Mouse (Mus musculus) cerebellum, postnatal 4 days (tissue): ENCODE measurements at regions not wholly inside any gene's neighbourhood (a gene's known extent, or its start where the extent isn't known, plus 50 kb on each side); places are given as distances from the start of the nearest gene placed in this dataset.
"Not testable (repeated sequence)": the region's sequence is repeated elsewhere in the genome, so short reads cannot be mapped to it uniquely, and the experiment has no call there.

Source experiments
- DNase-seq, 2 experiments: peaks; one replicate each; pipeline ENCODE4 v3.0.0; 2022; ENCODE audit warnings: low spot score in 2 of 2, mixed read lengths in 1 of 2

DNA sequence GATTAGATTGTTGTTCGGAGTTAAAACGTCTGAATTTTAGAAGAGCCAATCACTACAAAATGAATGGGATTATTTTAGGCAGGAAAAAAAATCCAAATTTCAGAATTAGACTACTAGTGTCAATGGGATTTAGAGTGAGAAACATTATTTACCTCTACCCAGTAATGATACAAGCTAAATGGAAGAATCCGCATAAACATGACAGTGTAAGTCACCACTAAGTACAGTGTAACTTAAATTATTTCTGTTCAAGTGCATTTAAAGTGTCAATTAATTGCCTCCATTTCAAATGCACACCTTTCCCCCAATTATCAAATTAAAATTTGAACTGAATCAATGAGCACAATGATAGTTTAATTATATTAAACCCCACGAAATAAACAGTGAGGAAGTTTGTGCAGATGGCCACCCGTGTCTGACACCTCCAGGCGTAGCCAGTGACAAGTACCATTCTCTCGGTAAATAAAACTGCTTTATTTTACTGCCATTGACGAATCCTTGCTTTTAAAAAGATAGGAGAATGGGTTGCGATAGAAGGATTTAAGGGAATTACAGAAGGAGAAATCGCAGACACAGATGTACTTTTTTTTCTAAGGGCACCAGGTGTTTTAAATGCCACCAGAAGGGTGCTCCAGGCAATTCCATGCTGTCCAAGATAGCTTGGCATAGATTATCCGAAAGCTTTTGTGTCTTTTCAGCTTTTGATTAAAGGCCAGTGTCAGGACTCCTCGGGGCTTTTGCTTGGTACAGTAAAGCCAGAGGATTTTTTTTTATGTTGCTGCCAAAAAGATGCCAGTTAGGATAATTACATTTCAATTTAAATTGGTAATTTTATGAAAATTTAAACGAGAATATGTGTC lies 249.5 kb upstream of the Gm11146 start:
- peak in 1 of 2 experiments; percentile 12 for DNase-seq

GRCm38 (mm10) chr16:77835767-77836166 lies 233.9 kb upstream of the Gm11146 start:
- no peak for DNase-seq

- peak in 1 of 2 experiments; percentile 36 for DNase-seq
These were observed 225.6 kb upstream of the Gm11146 start for GRCm38 (mm10) chr16:77827322-77828117.

GRCm38 (mm10) chr16:77799709-77800108 lies 197.8 kb upstream of the Gm11146 start:
- no peak for DNase-seq

- no peak for DNase-seq
These were observed 195.0 kb upstream of the Gm11146 start for GRCm38 (mm10) chr16:77796926-77797325.

- DNase-seq, result no peak
These were observed 187.8 kb upstream of the Gm11146 start for GRCm38 (mm10) chr16:77789652-77790051.

GRCm38 (mm10) chr16:77789206-77789605 lies 187.3 kb upstream of the Gm11146 start:
- no peak for DNase-seq

DNA sequence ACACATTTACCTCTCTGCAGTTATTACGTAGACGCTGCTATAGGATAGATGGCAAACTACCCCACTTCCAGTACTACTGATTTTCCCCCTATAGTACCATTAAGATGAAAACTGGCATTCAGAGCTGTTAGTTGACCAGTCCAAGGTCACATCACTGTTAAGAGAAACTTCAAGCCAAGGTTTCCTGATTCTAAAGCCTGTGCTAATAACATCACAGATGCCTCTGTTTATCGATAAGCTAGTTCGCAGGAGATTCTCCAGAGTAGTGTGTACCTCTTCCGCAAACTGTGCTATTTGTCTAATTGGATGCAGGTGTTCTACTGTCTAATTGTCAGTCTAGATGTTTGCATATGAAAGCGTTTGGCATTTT lies 186.9 kb upstream of the Gm11146 start:
- DNase-seq, result no peak

DNA sequence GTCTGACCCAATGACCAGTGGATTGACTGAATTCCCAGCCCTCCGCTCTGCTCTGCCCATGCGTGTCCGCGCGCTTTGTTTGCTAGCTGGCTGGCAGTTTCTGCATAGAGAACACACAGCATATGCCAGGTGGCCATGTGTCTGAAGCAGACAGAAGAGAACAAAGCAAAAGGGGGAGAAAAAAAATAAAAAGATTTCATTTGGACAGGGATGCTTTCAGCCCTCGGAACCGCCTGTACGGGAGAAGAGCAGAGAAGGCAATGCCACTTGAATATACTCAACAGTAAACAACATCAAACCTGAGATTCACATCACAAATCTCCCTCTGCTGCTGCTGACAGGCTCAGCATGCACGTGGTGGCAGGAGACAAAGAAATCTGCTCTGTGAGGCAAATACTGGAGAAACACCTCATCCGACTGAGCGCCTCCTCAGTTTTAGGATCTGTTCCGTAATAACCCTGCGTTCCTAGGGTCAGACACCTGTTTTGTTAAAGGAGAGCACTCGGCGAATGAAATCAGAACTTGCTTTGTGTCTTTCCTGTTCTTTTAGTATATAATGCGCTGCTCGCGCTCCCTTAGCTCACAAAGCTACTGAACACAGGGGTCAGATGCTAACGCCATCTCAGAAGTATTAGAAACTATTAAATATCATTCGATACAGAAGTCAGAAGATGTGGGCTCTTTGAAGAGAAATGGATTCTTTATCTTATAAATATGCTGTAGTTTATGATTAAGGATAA lies 186.3 kb upstream of the Gm11146 start:
- peak; percentile 29 to 55 for DNase-seq

DNA sequence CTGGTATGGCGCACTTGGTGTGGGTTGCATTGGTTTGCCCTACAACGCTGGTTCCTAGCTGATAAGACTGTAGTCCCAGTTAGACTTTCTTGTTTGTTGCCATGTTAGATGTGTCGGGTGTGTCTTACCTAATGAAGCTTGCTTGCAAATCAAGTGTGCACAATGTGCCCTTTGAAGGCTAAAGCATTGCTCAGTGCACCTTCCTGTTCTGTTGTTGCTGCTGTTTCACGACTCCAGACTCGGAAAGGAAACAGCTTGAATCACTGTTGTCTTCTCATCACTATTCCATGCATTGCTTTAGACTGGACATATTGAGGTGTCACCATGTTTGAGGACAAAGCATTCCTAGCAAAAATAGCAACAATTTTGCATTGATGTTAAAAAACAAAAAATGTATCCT lies 185.1 kb upstream of the Gm11146 start:
- no peak for DNase-seq

DNA sequence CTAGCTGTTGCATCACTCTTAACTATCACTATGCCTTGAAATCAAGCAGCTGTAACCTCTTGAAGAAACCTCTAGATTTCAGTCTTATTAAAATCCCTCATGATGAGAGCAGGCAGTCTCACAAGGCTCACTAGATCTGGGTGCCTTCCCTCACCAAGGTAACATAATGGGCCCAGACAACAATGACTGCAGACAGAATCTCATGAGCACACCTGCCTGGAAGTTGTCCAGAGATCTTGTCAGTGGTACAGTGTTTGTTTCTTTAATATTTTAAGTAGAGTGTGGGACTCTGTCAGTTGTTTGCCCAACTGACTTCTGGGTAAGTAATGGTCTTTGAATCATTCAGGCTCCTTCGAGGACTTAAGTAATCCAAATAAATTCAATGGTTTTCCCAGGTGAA lies 177.1 kb upstream of the Gm11146 start:
- no peak for DNase-seq

- DNase-seq, result no peak
These were observed 170.2 kb upstream of the Gm11146 start for GRCm38 (mm10) chr16:77772075-77772474.

DNA sequence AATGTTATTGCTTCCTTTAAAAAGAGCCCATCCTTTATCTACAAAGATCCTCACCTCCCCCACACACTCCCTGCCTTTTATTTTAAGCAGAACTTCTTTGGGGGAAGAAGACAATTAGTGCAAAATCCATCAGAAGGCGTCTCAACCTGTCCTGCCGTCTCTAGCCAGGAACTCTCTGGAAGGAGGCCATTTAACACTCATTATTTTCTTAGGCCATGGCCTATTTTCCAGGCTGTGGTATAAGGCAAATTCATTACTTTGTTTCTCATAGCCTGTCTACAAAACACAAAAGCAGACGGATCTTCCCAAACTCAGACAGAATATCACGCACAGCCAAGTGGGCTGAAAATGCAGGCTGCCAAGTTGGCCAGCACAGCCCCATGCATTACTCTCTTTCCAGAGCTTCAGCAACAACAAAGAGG lies 159.0 kb upstream of the Gm11146 start:
- no peak for DNase-seq

- DNase-seq, result no peak
These were observed 158.6 kb upstream of the Gm11146 start for GRCm38 (mm10) chr16:77760479-77760878.

DNA sequence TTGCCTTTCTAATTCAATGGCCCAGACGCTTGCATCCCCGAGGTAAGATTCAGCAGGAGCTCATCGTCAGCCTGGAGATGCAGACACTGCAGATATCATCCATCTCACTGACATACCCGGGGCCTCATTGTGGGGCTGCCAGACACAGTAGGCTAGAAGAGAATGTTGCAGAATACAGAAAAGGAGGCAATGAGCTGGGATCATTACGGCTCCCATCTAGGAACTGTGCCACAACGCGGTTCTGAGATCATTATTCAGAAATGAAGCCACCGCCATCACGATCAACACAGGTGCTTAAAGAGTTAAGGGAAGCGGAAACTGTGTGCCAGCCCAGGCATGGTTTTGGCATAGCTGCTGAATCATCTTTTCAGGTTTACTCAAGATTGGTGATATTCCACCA lies 158.1 kb upstream of the Gm11146 start:
- peak; percentile 22 to 29 for DNase-seq

- DNase-seq, result no peak
These were observed 153.0 kb upstream of the Gm11146 start for GRCm38 (mm10) chr16:77754882-77755281.

- DNase-seq, result no peak
These were observed 147.6 kb upstream of the Gm11146 start for GRCm38 (mm10) chr16:77749474-77749873.

- no peak for DNase-seq
These were observed 141.9 kb upstream of the Gm11146 start for GRCm38 (mm10) chr16:77743838-77744237.

DNA sequence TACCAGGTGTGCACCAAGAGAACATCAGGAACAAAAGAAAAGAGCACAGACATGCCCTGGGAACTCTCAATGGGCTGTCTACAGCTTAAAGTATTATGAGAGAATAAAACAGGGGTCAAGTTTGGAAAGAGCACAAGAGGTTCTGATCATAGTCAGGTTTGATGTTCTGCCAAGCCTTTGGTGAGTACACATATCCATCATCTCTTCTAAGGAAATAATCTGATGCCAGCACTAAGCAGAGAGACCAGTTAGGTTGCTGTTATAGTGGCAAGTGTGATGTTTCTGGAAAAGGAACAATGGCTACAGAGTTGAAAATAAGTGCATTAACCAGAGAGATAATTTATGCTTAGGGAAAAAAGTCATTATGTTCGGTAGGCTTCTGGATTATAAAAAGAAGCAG lies 136.9 kb upstream of the Gm11146 start:
- no peak for DNase-seq

- no peak for DNase-seq
These were observed 117.5 kb upstream of the Gm11146 start for GRCm38 (mm10) chr16:77719377-77719776.

DNA sequence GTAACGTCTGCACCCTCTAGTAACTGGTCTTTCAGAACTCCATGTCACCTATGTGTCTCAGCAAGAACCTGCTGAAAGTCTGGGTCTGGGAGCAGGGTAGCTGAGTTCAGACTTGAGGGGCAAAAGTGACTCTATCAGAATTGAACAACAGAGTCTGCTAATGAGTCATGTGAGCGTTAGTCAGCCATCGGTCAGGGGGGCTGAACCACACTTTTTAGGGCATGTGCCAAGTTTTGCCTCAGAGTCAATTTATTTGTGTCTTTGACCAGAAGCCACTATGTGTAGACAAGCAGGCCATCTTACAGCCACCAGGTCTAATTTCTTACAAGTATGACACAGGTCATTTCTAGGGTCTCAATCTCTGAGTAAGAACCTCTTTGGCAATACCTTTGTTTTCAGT lies 115.9 kb upstream of the Gm11146 start:
- DNase-seq, result not testable (repeated sequence)

DNA sequence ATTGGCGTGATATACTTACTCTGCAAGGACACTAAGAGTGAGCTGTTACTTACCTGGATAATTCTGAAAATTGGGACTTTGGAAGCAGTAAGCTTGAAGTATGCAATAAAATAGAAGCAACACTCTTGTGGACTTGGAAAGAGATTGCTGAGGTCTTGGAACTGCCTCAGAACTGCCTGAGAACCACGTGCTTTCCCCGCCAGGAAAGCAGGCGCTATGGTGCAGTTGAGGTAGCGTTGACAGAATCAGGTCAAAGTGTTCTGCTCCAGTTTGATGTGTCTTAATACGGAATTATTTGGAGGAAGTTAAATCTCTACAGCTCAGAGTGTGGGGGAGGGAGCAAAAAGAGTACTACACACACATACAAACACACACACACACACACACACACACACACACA lies 102.8 kb upstream of the Gm11146 start:
- no peak for DNase-seq
